Mouse (Mus musculus) liver, embryonic 14 days (tissue): ENCODE measurements around the gene Faap20. TPM values are rescaled to one million over a fixed set of nuclear protein-coding genes. Genes with fewer than 3 reads are reported as not detected.

ENCODE experiments used
- polyA plus RNA-seq: library from polyadenylated mRNA; depleted of rRNA; stranded (reverse); fragments of >200 nt; gene quantifications from 2 replicates; pipeline ENCODE4 v1.2.3, GENCODE M21; 2012; rRNA removed

The Faap20 gene
- polyA plus RNA-seq, result 10.1 and 12.1 TPM in 2 replicates

GRCm38 (mm10) chr4:155249648-155250351 lies at the start of gene Faap20:
TSS of gene Faap20 (plus strand) at chr4:155249802.

GRCm38 (mm10) chr4:155222552-155222840 lies 27.1 kb upstream of the Faap20 start, which contains the start of gene Ski:
TSS of gene Ski (minus strand) at chr4:155222592.

Other genes starting within 250 kb of the Faap20 start
- gene Plch2, start 193.0 kb upstream of the Faap20 start, polyA plus RNA-seq, result 0.05 and 0.07 TPM in 2 replicates
- 6.1 and 6.8 TPM in 2 replicates for gene Pex10, start 182.8 kb upstream of the Faap20 start, polyA plus RNA-seq
- 50.3 and 58.8 TPM in 2 replicates for gene Rer1, start 163.4 kb upstream of the Faap20 start, polyA plus RNA-seq
- gene Morn1, start 163.2 kb upstream of the Faap20 start, polyA plus RNA-seq, result 0.70 and 1.1 TPM in 2 replicates
- gene Ski, start 27.2 kb upstream of the Faap20 start, polyA plus RNA-seq, result 4.1 and 4.4 TPM in 2 replicates
- 0.95 and 1.1 TPM in 2 replicates for gene Prkcz, start 111.6 kb downstream of the Faap20 start, polyA plus RNA-seq
- 0.02 TPM in 1 of 2 replicates, not detected in the other for gene Gabrd, start 148.3 kb downstream of the Faap20 start, polyA plus RNA-seq
- 0.07 and 0.08 TPM in 2 replicates for gene Cfap74, start 159.4 kb downstream of the Faap20 start, polyA plus RNA-seq
- not detected in 2 replicates for gene Tmem52, start 219.3 kb downstream of the Faap20 start, polyA plus RNA-seq
- gene Gnb1, start 241.6 kb downstream of the Faap20 start, polyA plus RNA-seq, result 75.5 and 96.0 TPM in 2 replicates